Mouse (Mus musculus) liver, embryonic 14.5 days (tissue): ENCODE measurements at regions not wholly inside any gene's neighbourhood (a gene's known extent, or its start where the extent isn't known, plus 50 kb on each side); places are given as distances from the start of the nearest gene placed in this dataset.

Source experiments
- CTCF ChIP-seq: IDR thresholded peaks from 2 replicates; pipeline ENCODE4 v1.5.1; 2016; ENCODE audit warnings: antibody characterized with exemption, low read depth, control low read depth
- EP300 ChIP-seq: IDR thresholded peaks from 2 replicates; pipeline ENCODE4 v1.6.1; 2016; ENCODE audit warnings: antibody characterized with exemption, low read depth

DNA sequence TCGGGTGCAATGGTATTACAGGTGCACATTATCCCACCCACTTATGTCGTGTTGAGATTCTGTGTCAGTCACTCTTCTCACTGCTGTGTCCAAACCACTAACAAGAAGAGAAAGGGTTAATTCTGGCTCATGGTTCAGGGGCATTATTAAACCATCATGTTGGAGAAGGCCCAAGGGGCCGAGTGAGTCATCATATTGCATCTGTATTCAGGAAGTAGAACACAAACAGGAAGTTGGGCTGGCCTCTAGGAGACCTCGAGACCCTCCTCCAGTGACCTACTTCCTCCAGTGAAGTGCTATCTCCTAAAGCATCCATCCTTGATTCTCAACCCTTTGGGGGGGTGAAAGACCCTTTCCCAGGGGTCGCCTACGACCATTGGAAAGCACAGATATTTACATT, 154.8 kb upstream of the Mki67 start:
- TF ChIP-seq CTCF (no peak), EP300 (no peak)
